Comparison of ENCODE assay signal across 12 mouse cellular contexts in genomic region chr6:35313520-35313919, GRCm38 (mm10).
"Had no signal": no experiment of that assay in that cellular context is flagged by ENCODE, and none has a peak within 500 bp of the region (broad histone marks: within the 10 kb centered on the region; RNA-seq: fewer than 3 reads in every experiment).

No protein-coding gene starts in this region.

- DNase-seq: retina, postnatal 1 day; right cerebral cortex, adult 18-20 months; right cerebral cortex, postnatal 14 days; right cerebral cortex, postnatal 25 days; right cerebral cortex, postnatal 4 days; spleen, adult 18-20 months; thymus, adult 18-20 months; thymus, adult 2 months; thymus, postnatal 14 days; thymus, postnatal 25 days; thymus, postnatal 36 days; thymus, postnatal 4 days had no signal
